Mouse (Mus musculus) forebrain, embryonic 12.5 days (tissue): ENCODE measurements around the gene Hdgfl2. TPM values are rescaled to one million over a fixed set of nuclear protein-coding genes. Genes with fewer than 3 reads are reported as not detected.
"Not testable (repeated sequence)": the region's sequence is repeated elsewhere in the genome, so short reads cannot be mapped to it uniquely, and the experiment has no call there.

Experiments used
- ATAC-seq: fragments of 200-750 bp; cut with Nextera tagmentation; 2 replicates; pipeline ENCODE4 v1.8.0; 2017; ENCODE audit warnings: moderate TSS enrichment; ENCODE audit not compliant: low FRiP score
- H3K27ac ChIP-seq: fragments of 300-500 bp; sonication (generic); 2 replicates; pipeline ENCODE4 v1.5.1; 2016; ENCODE audit warnings: mild to moderate bottlenecking
- H3K27me3 ChIP-seq: fragments of 300-500 bp; sonication (generic); 2 replicates; pipeline ENCODE4 v1.6.1; 2016; ENCODE audit warnings: mild to moderate bottlenecking
- H3K36me3 ChIP-seq: fragments of 300-500 bp; sonication (generic); replicated peaks from 2 replicates; pipeline ENCODE4 v1.6.1; 2016; ENCODE audit warnings: mild to moderate bottlenecking
- H3K4me1 ChIP-seq: fragments of 300-500 bp; sonication (generic); 2 replicates; pipeline ENCODE4 v1.6.1; 2016
- H3K4me2 ChIP-seq: fragments of 300-500 bp; sonication (generic); 2 replicates; pipeline ENCODE4 v1.6.1; 2016; ENCODE audit warnings: mild to moderate bottlenecking, moderate library complexity
- H3K4me3 ChIP-seq: fragments of 300-500 bp; sonication (generic); replicated peaks from 2 replicates; pipeline ENCODE4 v1.5.1; 2016; ENCODE audit warnings: mild to moderate bottlenecking
- H3K9ac ChIP-seq: fragments of 300-500 bp; sonication (generic); 2 replicates; pipeline ENCODE4 v1.6.1; 2016; ENCODE audit warnings: mild to moderate bottlenecking
- H3K9me3 ChIP-seq: fragments of 300-500 bp; sonication (generic); 2 replicates; pipeline ENCODE4 v1.6.1; 2016
- WGBS: fragments of 180-500 bp; shearing (Covaris S2); methylation state at CpG from one replicate; pipeline ENCODE4 v1.1.7; 2016; 5-methylcytosine and 5-hydroxymethylcytosine counted together
- polyA plus RNA-seq: library from polyadenylated mRNA; unstranded; fragments of >200 nt; fragmentation: Nextera tagmentation; extraction: Ambion mirVana; gene quantifications from 2 replicates; pipeline ENCODE4 v1.2.1, GENCODE M21; 2016

The Hdgfl2 gene
- polyA plus RNA-seq, 1 experiment from 2014 or later = 183 TPM

GRCm38 (mm10) chr17:56098711-56099572 lies 19.5 kb downstream of the Hdgfl2 start:
- 91% methylated on average over 15 of the region's 15 CpGs for WGBS
- no peak for ATAC-seq
- Histone ChIP-seq H3K36me3 (peaks cover 92% of the 10 kb centered on the region), H3K27ac (no peak overlapping the region), H3K9me3 (no peaks in the 10 kb centered on the region), H3K27me3 (no peaks in the 10 kb centered on the region), H3K4me3 (no peak overlapping the region), H3K4me2 (no peak overlapping the region), H3K9ac (no peak overlapping the region), H3K4me1 (no peaks in the 10 kb centered on the region)

GRCm38 (mm10) chr17:56100811-56101210 lies 21.4 kb downstream of the Hdgfl2 start:
- no peak overlapping the region for H3K9ac ChIP-seq
- 0 out of 2 replicates have a peak overlapping the region, but pooled peaks have one; percentile 5 for H3K27ac ChIP-seq
- ATAC-seq = no peak
- H3K4me2 ChIP-seq = no peak overlapping the region
- peaks cover 84% of the 10 kb centered on the region for H3K36me3 ChIP-seq
- no peak overlapping the region for H3K4me3 ChIP-seq
- H3K27me3 ChIP-seq = no peaks in the 10 kb centered on the region
- H3K9me3 ChIP-seq = no peaks in the 10 kb centered on the region
- no peaks in the 10 kb centered on the region for H3K4me1 ChIP-seq
- WGBS = 85% methylated on average over 3 of the region's 3 CpGs

- no peak overlapping the region for H3K4me3 ChIP-seq
- no peaks in the 10 kb centered on the region for H3K9me3 ChIP-seq
- no peak overlapping the region for H3K4me2 ChIP-seq
- no peaks in the 10 kb centered on the region for H3K4me1 ChIP-seq
- no peak overlapping the region for H3K27ac ChIP-seq
- no peaks in the 10 kb centered on the region for H3K27me3 ChIP-seq
- H3K36me3 ChIP-seq = peaks cover 71% of the 10 kb centered on the region
- 92% methylated on average over 5 of the region's 5 CpGs for WGBS
- no peak for ATAC-seq
- no peak overlapping the region for H3K9ac ChIP-seq
Measured at GRCm38 (mm10) chr17:56102158-56102557, 22.7 kb downstream of the Hdgfl2 start.

DNA sequence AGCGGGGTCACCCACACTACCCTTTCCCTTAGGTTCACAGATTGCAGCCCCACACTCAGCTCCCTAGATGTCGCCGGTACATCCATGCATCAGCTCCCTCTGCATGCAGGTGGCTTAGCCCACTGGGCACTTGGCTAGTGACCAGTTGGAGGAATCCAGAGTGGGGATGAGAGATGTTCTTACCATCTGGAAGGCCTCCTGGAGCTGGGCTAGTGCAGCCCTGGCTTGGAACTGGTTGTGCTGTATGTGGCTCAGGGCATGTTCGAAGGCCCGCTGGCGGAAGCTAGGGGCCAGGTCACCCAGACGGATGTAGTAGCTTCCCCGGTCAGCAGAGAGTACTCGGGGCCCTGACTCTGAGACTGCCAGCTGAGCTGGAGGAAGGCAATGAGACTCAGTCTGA lies 23.5 kb downstream of the Hdgfl2 start:
- no peak overlapping the region for H3K4me3 ChIP-seq
- no peaks in the 10 kb centered on the region for H3K27me3 ChIP-seq
- no peak overlapping the region for H3K4me2 ChIP-seq
- 96% methylated on average over 9 of the region's 9 CpGs for WGBS
- H3K36me3 ChIP-seq = peaks cover 63% of the 10 kb centered on the region
- H3K9ac ChIP-seq = no peak overlapping the region
- ATAC-seq = no peak
- H3K9me3 ChIP-seq = no peaks in the 10 kb centered on the region
- no peak overlapping the region for H3K27ac ChIP-seq
- H3K4me1 ChIP-seq = no peaks in the 10 kb centered on the region

DNA sequence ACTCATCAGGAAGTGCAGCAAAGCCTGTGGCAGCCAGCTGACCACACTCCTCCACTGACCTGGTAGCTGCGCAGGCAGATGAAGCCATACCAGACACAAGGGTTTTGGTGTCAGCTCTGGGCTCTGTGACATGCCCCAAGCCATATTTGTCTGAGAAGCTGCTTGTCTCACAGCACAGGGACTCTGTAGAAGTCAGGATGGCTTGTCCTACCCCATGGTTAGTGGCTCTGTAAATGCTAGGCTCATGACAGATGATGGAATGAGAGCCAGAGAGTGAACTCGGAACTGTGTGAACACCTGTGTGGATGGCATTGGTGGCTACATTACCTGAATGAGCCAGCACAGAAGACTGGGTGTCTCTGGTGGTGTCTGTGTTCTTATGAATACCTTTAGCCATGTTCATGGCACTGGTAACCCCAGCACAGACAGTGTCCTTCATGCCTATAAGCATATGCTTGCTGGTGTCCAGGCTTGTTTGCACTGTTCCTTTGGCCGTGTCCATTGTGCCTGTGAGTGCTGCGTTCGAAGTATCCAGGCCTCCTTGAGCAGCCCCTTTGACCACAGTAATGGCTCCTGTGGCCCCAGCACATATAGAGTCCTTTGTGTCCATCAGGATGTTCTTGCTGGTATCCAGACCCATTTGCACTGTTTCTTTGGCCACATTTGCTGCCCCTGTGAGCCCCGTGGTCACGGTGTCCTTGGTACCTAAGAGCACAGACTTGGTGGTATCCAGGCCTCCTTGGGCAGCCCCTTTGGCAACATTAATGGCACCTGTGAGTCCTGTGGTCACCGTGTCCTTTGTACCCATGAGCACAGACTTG lies 24.2 kb downstream of the Hdgfl2 start:
- 96% methylated on average over 8 of the region's 8 CpGs for WGBS
- no peak overlapping the region for H3K4me3 ChIP-seq

GRCm38 (mm10) chr17:56104821-56105220 lies 25.4 kb downstream of the Hdgfl2 start:
- WGBS = 86% methylated on average over 3 of the region's 5 CpGs
- not testable (repeated sequence) for ATAC-seq, H3K27me3 ChIP-seq, H3K4me2 ChIP-seq, H3K9ac ChIP-seq, H3K4me3 ChIP-seq, H3K9me3 ChIP-seq, H3K27ac ChIP-seq, H3K4me1 ChIP-seq
- peaks cover 49% of the 10 kb centered on the region for H3K36me3 ChIP-seq

More for the DNA sequence above, 24.2 kb downstream of the Hdgfl2 start:
- Histone ChIP-seq H3K27me3 (no peaks in the 10 kb centered on the region), H3K9me3 (no peaks in the 10 kb centered on the region), H3K9ac (no peak overlapping the region), H3K4me2 (no peak overlapping the region), H3K27ac (no peak overlapping the region), H3K36me3 (peaks cover 55% of the 10 kb centered on the region), H3K4me1 (no peaks in the 10 kb centered on the region)
- ATAC-seq = no peak

DNA sequence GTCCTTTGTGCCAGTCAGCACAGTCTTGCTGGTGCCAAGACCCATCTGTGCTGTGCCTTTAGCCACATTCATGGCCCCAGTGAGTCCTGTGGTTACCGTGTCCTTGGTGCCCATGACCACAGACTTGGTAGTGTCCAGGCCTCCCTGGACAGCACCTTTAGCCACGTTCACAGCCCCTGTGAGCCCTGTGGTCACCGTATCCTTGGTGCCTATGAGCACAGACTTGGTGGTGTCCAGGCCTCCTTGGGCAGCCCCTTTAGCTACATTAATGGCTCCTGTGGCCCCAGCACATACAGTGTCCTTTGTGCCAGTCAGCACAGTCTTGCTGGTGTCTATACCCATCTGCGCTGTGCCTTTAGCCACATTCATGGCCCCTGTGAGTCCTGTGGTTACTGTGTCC lies 27.0 kb downstream of the Hdgfl2 start:
- not testable (repeated sequence) for H3K4me3 ChIP-seq, H3K9me3 ChIP-seq, H3K27me3 ChIP-seq, H3K4me2 ChIP-seq, ATAC-seq, H3K9ac ChIP-seq, H3K4me1 ChIP-seq, H3K27ac ChIP-seq
- 96% methylated on average over 4 of the region's 4 CpGs for WGBS
- H3K36me3 ChIP-seq = peaks cover 33% of the 10 kb centered on the region

DNA sequence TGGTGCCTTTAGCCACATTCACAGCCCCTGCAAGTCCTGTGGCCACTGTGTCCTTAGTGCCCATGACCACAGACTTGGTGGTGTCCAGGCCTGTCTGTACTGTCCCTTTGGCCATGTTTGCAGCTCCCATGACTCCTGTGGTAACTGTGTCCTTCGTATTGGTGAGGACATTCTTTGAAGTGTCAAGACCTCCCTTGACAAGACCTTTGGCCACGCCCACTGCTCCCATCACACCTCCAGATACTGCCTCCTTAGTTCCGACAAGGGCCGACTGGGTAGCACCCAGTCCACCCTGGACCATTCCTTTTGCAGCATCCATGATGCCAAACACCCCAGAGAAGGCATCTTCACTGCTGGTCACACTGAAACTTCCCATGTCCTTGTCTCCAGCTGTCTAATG lies 27.5 kb downstream of the Hdgfl2 start:
- H3K27ac ChIP-seq = no peak overlapping the region
- no peak overlapping the region for H3K4me2 ChIP-seq
- H3K36me3 ChIP-seq = peaks cover 28% of the 10 kb centered on the region
- no peak overlapping the region for H3K4me3 ChIP-seq
- WGBS = 85% methylated on average over 4 of the region's 4 CpGs
- H3K27me3 ChIP-seq = no peaks in the 10 kb centered on the region
- H3K9me3 ChIP-seq = no peaks in the 10 kb centered on the region
- no peak for ATAC-seq
- no peak overlapping the region for H3K9ac ChIP-seq
- no peaks in the 10 kb centered on the region for H3K4me1 ChIP-seq

- H3K4me3 ChIP-seq = no peak overlapping the region
- no peak overlapping the region for H3K4me2 ChIP-seq
- H3K9ac ChIP-seq = no peak overlapping the region
- ATAC-seq = no peak
- peaks cover 20% of the 10 kb centered on the region for H3K36me3 ChIP-seq
- no peaks in the 10 kb centered on the region for H3K27me3 ChIP-seq
- H3K27ac ChIP-seq = no peak overlapping the region
- 0 out of 2 replicates have a peak, but pooled peaks cover 2% of the 10 kb centered on the region for H3K4me1 ChIP-seq
- H3K9me3 ChIP-seq = no peaks in the 10 kb centered on the region
- WGBS = 71% methylated on average over 2 of the region's 2 CpGs
Measured at GRCm38 (mm10) chr17:56107736-56108135, 28.3 kb downstream of the Hdgfl2 start.

DNA sequence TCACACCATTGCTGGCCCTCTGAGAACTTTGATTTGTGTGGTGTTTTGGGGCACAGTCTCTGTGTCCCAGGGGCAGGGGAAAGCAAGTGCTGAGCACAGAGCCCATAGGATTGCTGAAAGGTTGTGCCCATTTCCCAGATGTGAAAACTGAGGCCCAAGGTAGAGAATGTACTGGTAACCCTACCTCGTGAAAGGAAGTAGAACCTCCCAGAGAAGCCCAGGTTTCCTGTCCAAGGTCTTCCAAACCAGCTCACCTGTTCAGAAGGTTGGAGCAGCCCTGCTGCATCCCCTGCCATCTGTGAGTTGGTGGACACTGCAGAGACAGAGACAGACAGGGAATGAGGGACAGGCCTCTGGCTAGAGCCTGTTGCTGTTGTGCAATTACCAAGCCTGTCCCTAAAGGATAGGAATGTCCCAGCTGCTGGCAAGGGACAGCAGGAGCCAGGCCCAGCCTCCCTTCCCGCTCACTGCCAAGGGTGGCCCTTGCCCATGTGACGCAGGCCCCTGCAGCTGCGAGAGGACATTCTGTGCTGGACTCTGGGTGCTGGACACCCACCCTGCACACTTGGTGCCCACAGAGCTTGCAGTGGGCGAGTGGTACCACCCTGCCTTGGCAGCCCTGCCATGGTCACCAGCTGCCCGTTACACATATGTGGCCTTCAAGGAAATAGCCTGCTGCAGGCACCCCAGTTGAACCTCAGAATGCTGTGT lies 29.1 kb downstream of the Hdgfl2 start:
- Histone ChIP-seq H3K9ac (no peak overlapping the region), H3K4me1 (0 out of 2 replicates have a peak, but pooled peaks cover 3% of the 10 kb centered on the region), H3K36me3 (peaks cover 13% of the 10 kb centered on the region), H3K4me2 (no peak overlapping the region), H3K4me3 (no peak overlapping the region), H3K9me3 (no peaks in the 10 kb centered on the region), H3K27me3 (no peaks in the 10 kb centered on the region), H3K27ac (no peak overlapping the region)
- 77% methylated on average over 6 of the region's 6 CpGs for WGBS
- ATAC-seq = no peak

GRCm38 (mm10) chr17:56109219-56110051 lies 30.0 kb downstream of the Hdgfl2 start, which contains the start of gene Plin4:
Gene Plin4, minus strand, starts transcription at chr17:56109803.
- Histone ChIP-seq H3K9ac (no peak within 1 kb of the TSS), H3K4me3 (no peak within 1 kb of the TSS), H3K9me3 (no peaks in the 10 kb centered on the region), H3K4me2 (no peak within 1 kb of the TSS), H3K27ac (no peak within 1 kb of the TSS), H3K4me1 (0 out of 2 replicates have a peak, but pooled peaks cover 3% of the 10 kb centered on the region), H3K27me3 (no peaks in the 10 kb centered on the region), H3K36me3 (0 out of 2 replicates have a peak, but pooled peaks cover 5% of the 10 kb centered on the region)
- no peak for ATAC-seq
- 67% methylated on average over 10 of the region's 10 CpGs for WGBS
